ENCODE assay signal across 9 mouse cellular contexts in genomic region chr10:45003344-45003681, GRCm38 (mm10).
DNase-seq lines count a peak whose midpoint lies in the region; ATAC-seq and TF ChIP-seq lines count a peak whose summit lies in the region.
"Had no signal": no experiment of that assay in that cellular context is flagged by ENCODE, and none has a peak within 500 bp of the region (broad histone marks: within the 10 kb centered on the region; RNA-seq: fewer than 3 reads in every experiment).

No protein-coding gene starts in this region.

- no peaks in the 10 kb centered on the region for H3K36me3 ChIP-seq in liver, adult 2 months (ENCODE audit: control insufficient read depth, insufficient read depth, low read length)
- no peaks in the 10 kb centered on the region for H3K36me3 ChIP-seq in liver, embryonic 11.5 days (ENCODE audit: control insufficient read depth, insufficient read depth, low read length)
- H3K36me3 ChIP-seq in lung, postnatal 0 days (ENCODE audit: insufficient read depth, low read length), result no peaks in the 10 kb centered on the region
- H3K36me3 ChIP-seq: neural tube, embryonic 12.5 days had no signal

- TF ChIP-seq CTCF in liver, adult 2 months (IDR thresholded peaks at IDR 0.05; ENCODE audit: low read depth, low read length), result no peak
- no peak for TF ChIP-seq CTCF in brain, embryonic 14.5 days (IDR thresholded peaks at IDR 0.05; ENCODE audit: borderline replicate concordance, extremely low read depth, insufficient read depth, insufficient read length)
- no peak for TF ChIP-seq CTCF in lung, postnatal 0 days (IDR thresholded peaks at IDR 0.05)

- no peaks in the 10 kb centered on the region for H3K9me3 ChIP-seq in liver, embryonic 11.5 days (ENCODE audit: control insufficient read depth, low read length)
- H3K9me3 ChIP-seq in lung, postnatal 0 days (ENCODE audit: low read length), result no peaks in the 10 kb centered on the region
- H3K9me3 ChIP-seq: neural tube, embryonic 12.5 days had no signal

- H3K27me3 ChIP-seq in liver, adult 2 months (ENCODE audit: control insufficient read depth, insufficient read depth, low read length), result no peaks in the 10 kb centered on the region
- H3K27me3 ChIP-seq in liver, embryonic 11.5 days (replicated peaks; ENCODE audit: control insufficient read depth, insufficient read depth, low read length), result no peaks in the 10 kb centered on the region
- no peaks in the 10 kb centered on the region for H3K27me3 ChIP-seq in lung, postnatal 0 days (replicated peaks; ENCODE audit: insufficient read depth, low read length)
- H3K27me3 ChIP-seq: neural tube, embryonic 12.5 days had no signal

- peaks cover 11% of the 10 kb centered on the region for H3K4me1 ChIP-seq in liver, adult 2 months (ENCODE audit: control insufficient read depth, insufficient read depth, low read length)
- H3K4me1 ChIP-seq in liver, embryonic 11.5 days (replicated peaks; ENCODE audit: control insufficient read depth, insufficient read depth, low read length), result peaks cover 14% of the 10 kb centered on the region
- H3K4me1 ChIP-seq in lung, postnatal 0 days (ENCODE audit: insufficient read depth, low read depth, low read length), result no peaks in the 10 kb centered on the region

- H3K4me2 ChIP-seq in liver, embryonic 11.5 days, result no peak overlapping the region
- peak overlapping the region; percentile 39; the same call in 1 of the 2 replicates for H3K4me2 ChIP-seq in lung, postnatal 0 days (replicated peaks; ENCODE audit: low read depth, low read length)
- H3K4me2 ChIP-seq: neural tube, embryonic 12.5 days had no signal

- no peak for TF ChIP-seq POLR2A in liver, adult 2 months (IDR thresholded peaks at IDR 0.05; ENCODE audit: extremely low read depth, insufficient read depth, low read length)
- TF ChIP-seq POLR2A in brain, embryonic 14.5 days (IDR thresholded peaks at IDR 0.05; ENCODE audit: borderline replicate concordance, extremely low read depth, insufficient read depth, insufficient read length, poor library complexity, severe bottlenecking), result no peak

- WGBS in liver, adult 2 months, result 47% methylated on average over 2 of the region's 2 CpGs
- 83% methylated on average over 2 of the region's 2 CpGs for WGBS in liver, embryonic 11.5 days
- 19% methylated on average over 2 of the region's 2 CpGs for WGBS in lung, postnatal 0 days

- no peak for ATAC-seq in CD4-positive, CD25-positive, alpha-beta regulatory T cell, adult 4 months
- ATAC-seq in liver, embryonic 11.5 days (replicated peaks; ENCODE audit: low FRiP score), result no peak
- ATAC-seq in lung, postnatal 0 days, result no peak

- H3K9ac ChIP-seq in liver, adult 2 months (ENCODE audit: low read depth, low read length), result peak overlapping the region; percentile 52; the same call in 1 of the 2 replicates
- H3K9ac ChIP-seq in liver, embryonic 11.5 days (ENCODE audit: low read depth, low read length), result no peak overlapping the region
- no peak overlapping the region for H3K9ac ChIP-seq in lung, postnatal 0 days (replicated peaks; ENCODE audit: low read depth)
- H3K9ac ChIP-seq: neural tube, embryonic 12.5 days had no signal

- H3K4me3 ChIP-seq in liver, adult 2 months (ENCODE audit: insufficient read depth, low read depth, low read length), result peak overlapping the region; percentile 46
- H3K4me3 ChIP-seq in liver, embryonic 11.5 days (ENCODE audit: low read depth, low read length), result no peak overlapping the region
- H3K4me3 ChIP-seq in lung, postnatal 0 days (ENCODE audit: low read depth, low read length), result 0 out of 2 replicates have a peak overlapping the region, but pooled peaks have one; percentile 16
- H3K4me3 ChIP-seq: neural tube, embryonic 12.5 days had no signal

- peak; percentile 32 for DNase-seq in CD4-positive, CD25-positive, alpha-beta regulatory T cell, adult 2 months (ENCODE audit: low read depth, low spot score)
- peak; percentile 39 for DNase-seq in liver, adult 2 months (ENCODE audit: extremely low read depth, low read depth, low spot score)
- no peak for DNase-seq in liver, embryonic 11.5 days (ENCODE audit: low spot score)
- peak; percentile 63 for DNase-seq in brain, embryonic 14.5 days (ENCODE audit: low read depth)
- no peak for DNase-seq in lung, postnatal 0 days (ENCODE audit: low spot score)
- no peak for DNase-seq in ovary, postnatal 14 days (ENCODE audit: low spot score)
- no peak for DNase-seq in left cerebral cortex, adult 9 months (ENCODE audit: low spot score in 2 of 2)

- no peak for TF ChIP-seq EP300 in lung, postnatal 0 days (IDR thresholded peaks at IDR 0.05)

- no peaks in the 10 kb centered on the region for H3K79me2 ChIP-seq in liver, adult 2 months (ENCODE audit: control insufficient read depth, insufficient read depth, low read length)

- H3K27ac ChIP-seq in liver, adult 2 months (replicated peaks; ENCODE audit: insufficient read depth, low read depth, low read length), result no peak overlapping the region
- no peak overlapping the region for H3K27ac ChIP-seq in liver, embryonic 11.5 days (ENCODE audit: low read depth, low read length)
- no peak overlapping the region for H3K27ac ChIP-seq in lung, postnatal 0 days (ENCODE audit: low read length)
- H3K27ac ChIP-seq: neural tube, embryonic 12.5 days had no signal

Comparison
In these comparisons a context has a peak if more than half of its experiments do, and no peak if none do; other contexts are left out.
1. DNase-seq: peak in CD4-positive, CD25-positive, alpha-beta regulatory T cell, adult 2 months (single experiment), liver, adult 2 months (single experiment) and brain, embryonic 14.5 days (single experiment); none in liver, embryonic 11.5 days (single experiment), lung, postnatal 0 days (single experiment), ovary, postnatal 14 days (single experiment) and left cerebral cortex, adult 9 months (0 of 2).